Mouse (Mus musculus) olfactory bulb, adult 2 months (tissue): ENCODE results near the gene Trim2.

ENCODE experiments used
- CTCF ChIP-seq: fragments of 200-500 bp; IDR thresholded peaks from 2 replicates; pipeline ENCODE4 v1.5.1; 2012; ENCODE audit warnings: low read depth, mild to moderate bottlenecking, low read length, moderate library complexity; ENCODE audit not compliant: insufficient read depth
- POLR2A ChIP-seq: fragments of 200-500 bp; IDR thresholded peaks from 2 replicates; pipeline ENCODE4 v1.6.1; 2012; ENCODE audit warnings: mild to moderate bottlenecking, low read depth, low read length, moderate library complexity; ENCODE audit not compliant: insufficient read depth

GRCm38 (mm10) chr3:84220326-84220725, 86.4 kb downstream of the Trim2 start:
- TF ChIP-seq CTCF, result no peak
- TF ChIP-seq POLR2A, result no peak
